Mouse (Mus musculus): ENCODE data around the gene Srebf1. TPM values are rescaled to one million over a fixed set of nuclear protein-coding genes. Genes with fewer than 3 reads are reported as not detected.

Gene Srebf1
- total RNA-seq, 2 experiments from 2014 or later = 35.5 to 36.1 TPM

GRCm38 (mm10) chr11:60161146-60161874 is 61.1 kb downstream of the Srebf1 start:
- intact Hi-C loops (cut with DNase I) = no loop called here

GRCm38 (mm10) chr11:60160454-60161114 is 61.8 kb downstream of the Srebf1 start:
- intact Hi-C loops (cut with DNase I) = no loop called here
- no peak for DNase-seq (ENCODE audit: low spot score in 2 of 2)

More at GRCm38 (mm10) chr11:60161146-60161874, 61.1 kb downstream of the Srebf1 start:
- no peak for DNase-seq (ENCODE audit: low spot score in 2 of 2)

- DNase-seq (ENCODE audit: low spot score in 2 of 2) = no peak
- intact Hi-C loops (cut with DNase I) = no loop called here
Measured at GRCm38 (mm10) chr11:60159955-60160354, 62.4 kb downstream of the Srebf1 start.

GRCm38 (mm10) chr11:60158271-60158670 is 64.1 kb downstream of the Srebf1 start:
- no peak for DNase-seq (ENCODE audit: low spot score in 2 of 2)
- intact Hi-C loops (cut with DNase I) = no loop called here

GRCm38 (mm10) chr11:60155690-60156089 is 66.7 kb downstream of the Srebf1 start:
- intact Hi-C loops (cut with DNase I) = no loop called here
- DNase-seq (ENCODE audit: low spot score in 2 of 2) = no peak

- intact Hi-C loops (cut with DNase I) = no loop called here
- DNase-seq (ENCODE audit: low spot score in 2 of 2) = no peak
Measured at GRCm38 (mm10) chr11:60153936-60154335, 68.4 kb downstream of the Srebf1 start.

GRCm38 (mm10) chr11:60152339-60152738 is 70.0 kb downstream of the Srebf1 start:
- no peak for DNase-seq (ENCODE audit: low spot score in 2 of 2)
- intact Hi-C loops (cut with DNase I) = no loop called here

- intact Hi-C loops (cut with DNase I) = no loop called here
- no peak for DNase-seq (ENCODE audit: low spot score in 2 of 2)
Measured at GRCm38 (mm10) chr11:60150677-60151076, 71.7 kb downstream of the Srebf1 start.

Small RNA genes lying within 50 kb of the gene (microRNA-seq; reads per million reads assigned to microRNA genes)
- gene Mir6921 = 0.26 to 0.34 reads per million in 2 experiments
- gene Mir6922 = 0 to 0.79 reads per million in 2 experiments

Other genes starting within 250 kb of the Srebf1 start
- 1 to 10 TPM; 4.9 to 6.1 TPM for gene Pemt, start 176.1 kb downstream of the Srebf1 start, total RNA-seq (2021)
- gene Rai1, start 117.6 kb downstream of the Srebf1 start, total RNA-seq (2021) = 10 to 100 TPM; 58.8 to 60.5 TPM
- gene Tom1l2, start 130.3 kb upstream of the Srebf1 start, total RNA-seq (2021) = 100 to 1,000 TPM; 163 to 172 TPM
- 10 to 100 TPM; 11.7 to 13.6 TPM for gene Drc3, start 130.7 kb upstream of the Srebf1 start, total RNA-seq (2021)
- gene Gid4, start 194.6 kb upstream of the Srebf1 start, total RNA-seq (2021) = 10 to 100 TPM; 43.0 to 44.7 TPM
- gene Atpaf2, start 195.9 kb upstream of the Srebf1 start, total RNA-seq (2021) = 10 to 100 TPM; 28.7 to 30.4 TPM
- 10 to 100 TPM; 73.1 to 78.4 TPM for gene Drg2, start 232.0 kb upstream of the Srebf1 start, total RNA-seq (2021)
- gene Myo15, start 246.8 kb upstream of the Srebf1 start, total RNA-seq (2021) = under 1 TPM in 1 of 2 experiments, not detected in 1; 0.04 TPM

Data from left cerebral cortex, postnatal 14 days (tissue).